ENCODE assay signal across 12 mouse cellular contexts in the genomic region with DNA sequence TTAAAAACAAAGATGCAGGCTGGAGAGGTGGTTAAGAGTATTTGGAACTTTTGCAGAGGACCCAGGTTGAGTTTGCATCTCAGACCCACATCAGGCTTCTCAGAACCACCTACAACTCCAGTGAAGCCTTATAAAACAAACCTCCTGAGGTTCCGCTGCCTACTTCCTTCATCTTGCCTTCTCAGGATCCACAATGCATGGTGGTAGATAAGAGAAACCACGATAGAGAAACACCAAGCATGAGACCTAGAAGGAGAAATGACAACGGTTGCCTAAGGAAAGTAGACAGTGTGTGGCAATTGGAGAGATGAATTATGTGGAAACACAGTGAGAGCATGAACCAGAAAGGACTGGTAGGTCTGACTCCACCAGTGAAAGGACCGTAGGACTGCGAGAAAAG.
"Had no signal": no experiment of that assay in that cellular context is flagged by ENCODE, and none has a peak within 500 bp of the region (broad histone marks: within the 10 kb centered on the region; RNA-seq: fewer than 3 reads in every experiment).

No protein-coding gene starts in this region.

- ATAC-seq: liver, embryonic 12.5 days had no signal

- DNase-seq: kidney, adult 2 months; kidney, postnatal 25 days; layer of hippocampus, adult 9-11 months; liver; lung, adult 18-20 months; lung, postnatal 14 days; lung, postnatal 4 days; midbrain, embryonic 14.5 days; right cerebral cortex, postnatal 25 days; thymus, adult 18-20 months; thymus, postnatal 36 days had no signal
